Mouse (Mus musculus): ENCODE measurements at regions not wholly inside any gene's neighbourhood (a gene's known extent, or its start where the extent isn't known, plus 50 kb on each side); places are given as distances from the start of the nearest gene placed in this dataset.

GRCm38 (mm10) chr11:63691041-63691440, 231.0 kb downstream of the Hs3st3b1 start:
- no peak for TF ChIP-seq HCFC1 (IDR thresholded peaks at IDR 0.05; ENCODE audit: borderline replicate concordance, insufficient read depth, low read length)
- no peak for TF ChIP-seq ZNF384 (IDR thresholded peaks at IDR 0.05; ENCODE audit: low read depth, low read length)

Measured in ES-E14 (cell line).